Mouse (Mus musculus) heart, adult 2 months (tissue): ENCODE data around the gene Ccnyl1. TPM values are rescaled to one million over a fixed set of nuclear protein-coding genes. Genes with fewer than 3 reads are reported as not detected.

Experiments
- DNase-seq, 2 experiments: peaks; one replicate each; pipeline ENCODE4 v3.0.0; 2021
- H3K27ac ChIP-seq: fragments of 200-600 bp; 2 replicates; pipeline ENCODE4 v1.8.1; 2022
- H3K27me3 ChIP-seq: fragments of 200-500 bp; 2 replicates; pipeline ENCODE4 v1.6.1; 2012; ENCODE audit warnings: mild to moderate bottlenecking, low read length, inconsistent platforms, mixed read lengths; ENCODE audit not compliant: control insufficient read depth, insufficient read depth
- H3K36me3 ChIP-seq: fragments of 200-500 bp; 2 replicates; pipeline ENCODE4 v1.6.1; 2012; ENCODE audit warnings: low read length, inconsistent platforms; ENCODE audit not compliant: control insufficient read depth, insufficient read depth
- H3K4me1 ChIP-seq: fragments of 200-500 bp; 2 replicates; pipeline ENCODE4 v1.6.1; 2011; ENCODE audit warnings: low read length; ENCODE audit not compliant: control insufficient read depth, insufficient read depth
- H3K4me3 ChIP-seq: fragments of 200-600 bp; 2 replicates; pipeline ENCODE4 v1.8.1; 2022
- H3K79me2 ChIP-seq: fragments of 200-500 bp; replicated peaks from 2 replicates; pipeline ENCODE4 v1.6.1; 2012; ENCODE audit warnings: mild to moderate bottlenecking, inconsistent platforms, low read length, moderate library complexity, mixed read lengths; ENCODE audit not compliant: control insufficient read depth, insufficient read depth
- H3K9ac ChIP-seq: fragments of 200-500 bp; 2 replicates; pipeline ENCODE4 v1.6.1; 2012; ENCODE audit warnings: low read depth, mild to moderate bottlenecking, control low read depth, inconsistent platforms, low read length, mixed read lengths
- CTCF ChIP-seq: fragments of 200-600 bp; IDR thresholded peaks from 2 replicates; pipeline ENCODE4 v1.8.1; 2022; ENCODE audit warnings: antibody characterized with exemption, mild to moderate bottlenecking, moderate library complexity
- EP300 ChIP-seq: fragments of 200-500 bp; IDR thresholded peaks from 2 replicates; pipeline ENCODE4 v1.6.1; 2011; ENCODE audit warnings: low read depth, low read length, control low read depth; ENCODE audit not compliant: insufficient read depth
- POLR2A ChIP-seq: fragments of 200-500 bp; IDR thresholded peaks from 2 replicates; pipeline ENCODE4 v1.6.1; 2011; ENCODE audit warnings: mild to moderate bottlenecking, low read depth, low read length, control low read depth; ENCODE audit not compliant: insufficient read depth
- WGBS: fragments of 180-500 bp; shearing (Covaris S2); methylation state at CpG from one replicate; pipeline ENCODE4 v1.1.7; 2018; 5-methylcytosine and 5-hydroxymethylcytosine counted together
- intact Hi-C: fragments of 180-260 bp; cut with DNase I; formaldehyde crosslinking; loops from one replicate; pipeline ENCODE4 v1.15.1; 2025
- polyA plus RNA-seq: library from polyadenylated mRNA; depleted of rRNA; stranded (reverse); fragments of >200 nt; gene quantifications from 2 replicates; pipeline ENCODE4 v1.2.3, GENCODE M21; 2012
- total RNA-seq, 2 experiments: library from RNA; stranded (reverse); gene quantifications; 2 replicates each; pipeline ENCODE4 v1.2.3; 2021

Ccnyl1 gene
- total and polyA plus RNA-seq, 3 experiments = 12.5 to 18.6 (median 16.0) TPM

DNA sequence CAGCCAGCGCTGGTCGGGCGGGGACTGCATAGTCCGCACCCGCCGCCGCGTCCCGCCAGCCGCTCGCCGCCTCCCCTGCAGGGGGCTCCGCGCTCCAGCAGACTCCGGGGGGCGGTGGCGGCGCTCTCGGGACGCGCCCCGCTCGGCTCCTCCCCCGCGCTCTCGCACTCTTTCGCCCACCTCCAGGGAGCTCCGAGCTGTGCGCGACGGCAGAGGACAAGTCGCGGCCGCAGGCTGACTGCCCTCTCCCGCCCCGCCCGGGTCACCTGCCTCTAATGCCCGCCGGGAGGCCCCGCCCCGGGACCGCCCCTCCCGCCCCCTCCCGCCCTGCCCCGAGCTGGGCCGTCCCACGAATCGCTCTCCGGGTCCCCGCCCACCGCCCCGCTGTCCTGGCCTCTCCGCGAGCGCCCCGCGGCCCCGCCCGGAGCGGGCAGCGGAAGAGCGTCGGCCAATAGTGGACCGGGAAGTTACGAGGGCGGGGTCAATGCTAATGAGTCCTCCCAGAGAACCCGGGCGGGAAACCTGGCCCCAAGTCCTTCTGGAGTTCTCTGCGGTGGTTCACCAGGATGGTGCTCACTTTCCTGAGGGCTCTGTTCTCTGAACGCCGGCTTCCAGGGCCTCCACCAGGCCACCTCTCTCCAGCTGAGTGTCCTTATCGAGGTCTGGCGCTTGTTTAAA lies 47.4 kb downstream of the Ccnyl1 start, which contains the start of gene Fzd5:
Fzd5 (minus strand) TSS at position 250 of the 678 bp plus-strand sequence.
- H3K9ac ChIP-seq = peak within 1 kb of the TSS; percentile 93
- peaks cover 2% of the 10 kb centered on the region; the same call in 1 of the 2 replicates for H3K4me1 ChIP-seq
- peak within 1 kb of the TSS; percentile 89 for H3K4me3 ChIP-seq
- DNase-seq = peak; percentile 93 to 97
- H3K79me2 ChIP-seq = no peaks in the 10 kb centered on the region
- H3K27ac ChIP-seq = peak within 1 kb of the TSS; percentile 74
- 2% methylated on average over 69 of the region's 73 CpGs for WGBS
- TF ChIP-seq POLR2A (peak; percentile 84), EP300 (no peak), CTCF (peak; percentile 64)
- intact Hi-C loops = loop anchor here (1.0 to 10.0 kb wide), 3 partner anchors 47 to 447 kb away; partner anchors contain the start of genes Ccnyl1, Idh1 and Pikfyve
- no peaks in the 10 kb centered on the region for H3K36me3 ChIP-seq
- H3K27me3 ChIP-seq = no peaks in the 10 kb centered on the region

DNA sequence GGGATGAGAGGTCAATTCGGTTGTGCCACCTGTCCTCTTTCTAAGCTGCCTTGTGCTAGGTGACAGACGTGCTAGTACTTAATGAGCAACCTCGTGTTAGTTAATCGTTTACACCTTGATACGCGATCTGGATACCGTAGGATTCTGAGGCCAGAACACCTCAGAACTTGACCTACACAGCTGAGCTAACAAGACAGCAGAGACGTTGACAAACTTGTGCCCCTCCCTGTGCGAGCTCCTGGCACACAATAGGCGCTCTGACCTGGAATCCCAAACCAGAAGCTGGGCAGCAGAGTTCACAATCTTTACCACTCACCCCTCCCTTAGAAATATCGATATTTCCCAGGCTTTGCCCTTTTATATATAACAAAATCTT lies 47.9 kb downstream of the Ccnyl1 start:
- peaks cover 2% of the 10 kb centered on the region; the same call in 1 of the 2 replicates for H3K4me1 ChIP-seq
- H3K4me3 ChIP-seq = peak overlapping the region; percentile 62
- no peaks in the 10 kb centered on the region for H3K79me2 ChIP-seq
- no peak for DNase-seq
- H3K27me3 ChIP-seq = no peaks in the 10 kb centered on the region
- H3K36me3 ChIP-seq = no peaks in the 10 kb centered on the region
- H3K27ac ChIP-seq = peak overlapping the region; percentile 74
- 0% methylated on average over 11 of the region's 11 CpGs for WGBS
- TF ChIP-seq POLR2A (no peak), EP300 (no peak), CTCF (no peak)
- H3K9ac ChIP-seq = peak overlapping the region; percentile 31
- intact Hi-C loops = loop anchor here (5.0 to 10.0 kb wide), 2 partner anchors 54 to 447 kb away; partner anchors contain the start of genes Idh1 and Pikfyve

GRCm38 (mm10) chr1:64738661-64739082 lies 48.4 kb downstream of the Ccnyl1 start:
- H3K27me3 ChIP-seq = no peaks in the 10 kb centered on the region
- no peak for TF ChIP-seq POLR2A
- peak; percentile 36 for TF ChIP-seq CTCF
- intact Hi-C loops = loop anchor here (1.0 to 10.0 kb wide), 3 partner anchors 54 to 446 kb away; partner anchors contain the start of genes Idh1 and Pikfyve
- H3K4me1 ChIP-seq = peaks cover 2% of the 10 kb centered on the region; the same call in 1 of the 2 replicates
- DNase-seq = peak; percentile 54 to 59
- peak overlapping the region; percentile 62 for H3K4me3 ChIP-seq
- H3K36me3 ChIP-seq = no peaks in the 10 kb centered on the region
- WGBS = under 1% methylated on average over 14 of the region's 14 CpGs
- H3K9ac ChIP-seq = peak overlapping the region; percentile 64
- peak overlapping the region; percentile 74 for H3K27ac ChIP-seq
- H3K79me2 ChIP-seq = no peaks in the 10 kb centered on the region

DNA sequence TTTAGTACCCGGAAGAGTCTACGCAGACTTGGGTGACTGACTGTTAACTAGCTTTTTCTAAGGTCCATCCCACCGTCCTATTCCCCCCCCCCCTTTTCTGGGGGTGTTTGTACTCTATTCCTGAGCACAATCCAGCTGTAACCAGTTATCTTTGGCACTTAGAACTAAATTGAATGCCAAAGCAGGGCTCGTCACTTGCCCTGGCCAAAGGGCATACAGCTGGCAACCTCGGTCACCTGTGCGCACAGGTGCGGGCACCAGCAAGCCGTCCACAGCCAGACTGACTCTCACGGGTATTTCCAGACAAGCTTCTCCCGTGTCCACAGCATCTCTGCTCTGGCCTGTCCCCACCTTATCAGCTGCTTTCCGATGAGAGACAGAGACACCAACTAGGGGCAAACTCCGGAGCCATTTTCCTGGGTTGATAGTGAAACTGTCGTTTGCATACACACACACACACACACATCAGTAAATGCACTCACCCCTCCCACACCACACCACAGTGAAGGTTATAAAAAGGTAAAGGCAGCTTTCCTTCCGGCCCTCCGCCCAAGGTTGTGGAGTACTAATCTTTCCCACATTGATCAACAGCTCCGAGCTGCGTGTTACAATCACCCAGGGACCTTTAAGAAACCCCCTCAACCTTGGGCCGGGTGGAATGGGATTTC lies 52.6 kb downstream of the Ccnyl1 start:
- Histone ChIP-seq H3K4me1 (0 out of 2 replicates have a peak, but pooled peaks cover 2% of the 10 kb centered on the region), H3K4me3 (no peak overlapping the region), H3K27me3 (no peaks in the 10 kb centered on the region), H3K36me3 (no peaks in the 10 kb centered on the region), H3K79me2 (no peaks in the 10 kb centered on the region), H3K9ac (no peak overlapping the region), H3K27ac (no peak overlapping the region)
- DNase-seq = no peak
- TF ChIP-seq EP300 (no peak), POLR2A (no peak), CTCF (no peak)
- 65% methylated on average over 18 of the region's 18 CpGs for WGBS
- intact Hi-C loops = no loop called here

DNA sequence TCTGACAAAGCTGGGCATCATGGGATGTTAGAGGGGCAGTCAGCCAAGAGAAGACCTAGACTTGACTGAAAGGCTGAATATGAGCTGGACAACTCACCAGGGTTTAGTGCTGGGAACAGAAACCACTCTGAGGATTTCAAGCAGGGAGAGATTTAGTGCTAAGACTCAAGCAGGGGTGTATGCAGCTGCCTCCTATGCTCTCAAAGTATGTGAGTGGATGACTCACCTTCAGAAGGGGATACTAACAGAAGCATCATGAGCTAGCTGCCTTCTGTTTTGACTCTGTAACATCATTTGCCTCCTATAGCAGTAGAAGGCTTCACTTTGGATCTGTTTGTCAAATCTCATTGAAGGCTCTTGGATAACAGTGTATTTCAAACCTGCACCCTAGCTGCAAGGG lies 54.4 kb downstream of the Ccnyl1 start:
- H3K79me2 ChIP-seq = no peaks in the 10 kb centered on the region
- TF ChIP-seq CTCF (no peak), EP300 (no peak), POLR2A (no peak)
- H3K9ac ChIP-seq = no peak overlapping the region
- intact Hi-C loops = no loop called here
- H3K27ac ChIP-seq = no peak overlapping the region
- H3K4me3 ChIP-seq = no peak overlapping the region
- no peak for DNase-seq
- H3K4me1 ChIP-seq = no peaks in the 10 kb centered on the region
- no peaks in the 10 kb centered on the region for H3K36me3 ChIP-seq
- no peaks in the 10 kb centered on the region for H3K27me3 ChIP-seq

- Histone ChIP-seq H3K4me3 (no peak overlapping the region), H3K36me3 (no peaks in the 10 kb centered on the region), H3K27ac (no peak overlapping the region), H3K79me2 (no peaks in the 10 kb centered on the region), H3K9ac (no peak overlapping the region), H3K27me3 (no peaks in the 10 kb centered on the region), H3K4me1 (peaks cover 2% of the 10 kb centered on the region; the same call in 1 of the 2 replicates)
- WGBS = 67% methylated on average over 8 of the region's 8 CpGs
- intact Hi-C loops = no loop called here
- DNase-seq = peak; percentile 69 to 76
- 0 out of 2 replicates have a peak, but pooled peaks have one; percentile 30 for TF ChIP-seq POLR2A
- TF ChIP-seq CTCF = no peak
Observed at GRCm38 (mm10) chr1:64753109-64753508, 62.9 kb downstream of the Ccnyl1 start.
